Mouse (Mus musculus): ENCODE measurements around the gene Mecom.
A peak's percentile ranks its signal among the peaks of the same experiment; 100 is the strongest.
"Not testable (repeated sequence)": the region's sequence is repeated elsewhere in the genome, so short reads cannot be mapped to it uniquely, and the experiment has no call there.

The Mecom gene

GRCm38 (mm10) chr3:30243776-30244275 is 304.0 kb downstream of the Mecom start:
- DNase-seq = no peak

GRCm38 (mm10) chr3:30239416-30239815 is 308.4 kb downstream of the Mecom start:
- no peak for DNase-seq

GRCm38 (mm10) chr3:30237493-30237892 is 310.3 kb downstream of the Mecom start:
- DNase-seq = no peak

GRCm38 (mm10) chr3:30234018-30234417 is 313.8 kb downstream of the Mecom start:
- DNase-seq = no peak

- DNase-seq = no peak
Observed at GRCm38 (mm10) chr3:30227964-30228670, 319.7 kb downstream of the Mecom start.

GRCm38 (mm10) chr3:30226928-30227370 is 320.9 kb downstream of the Mecom start:
- DNase-seq = peak; percentile 73

- DNase-seq = not testable (repeated sequence)
Observed at GRCm38 (mm10) chr3:30225200-30225599, 322.6 kb downstream of the Mecom start.

GRCm38 (mm10) chr3:30220701-30221412 is 327.0 kb downstream of the Mecom start:
- DNase-seq = no peak

- DNase-seq = no peak
Observed at GRCm38 (mm10) chr3:30219891-30220290, 327.9 kb downstream of the Mecom start.

GRCm38 (mm10) chr3:30219190-30219884 is 328.5 kb downstream of the Mecom start:
- no peak for DNase-seq

- DNase-seq = no peak
Observed at GRCm38 (mm10) chr3:30214607-30215006, 333.2 kb downstream of the Mecom start.

- no peak for DNase-seq
Observed at GRCm38 (mm10) chr3:30213540-30214170, 334.2 kb downstream of the Mecom start.

GRCm38 (mm10) chr3:30212802-30213201 is 335.0 kb downstream of the Mecom start:
- no peak for DNase-seq

GRCm38 (mm10) chr3:30209131-30209530 is 338.7 kb downstream of the Mecom start:
- no peak for DNase-seq

- no peak for DNase-seq
Observed at GRCm38 (mm10) chr3:30207886-30208285, 339.9 kb downstream of the Mecom start.

- DNase-seq = no peak
Observed at GRCm38 (mm10) chr3:30207431-30207830, 340.4 kb downstream of the Mecom start.

- DNase-seq = no peak
Observed at GRCm38 (mm10) chr3:30206123-30206522, 341.7 kb downstream of the Mecom start.

- no peak for DNase-seq
Observed at GRCm38 (mm10) chr3:30203764-30204163, 344.0 kb downstream of the Mecom start.

- DNase-seq = no peak
Observed at GRCm38 (mm10) chr3:30198854-30199253, 349.0 kb downstream of the Mecom start.

GRCm38 (mm10) chr3:30198227-30198626 is 349.6 kb downstream of the Mecom start:
- DNase-seq = no peak

- no peak for DNase-seq
Observed at GRCm38 (mm10) chr3:30195186-30195585, 352.6 kb downstream of the Mecom start.

- DNase-seq = no peak
Observed at GRCm38 (mm10) chr3:30192294-30193007, 355.4 kb downstream of the Mecom start.

All from kidney, adult 11 months (tissue).